Mouse (Mus musculus) layer of hippocampus, adult 9-11 months (tissue): ENCODE data around the gene Gm21988.

Source experiments
- DNase-seq: peaks from one replicate; pipeline ENCODE4 v3.0.0; 2022

The Gm21988 gene

GRCm38 (mm10) chr11:70215301-70215700, 24.3 kb downstream of the Gm21988 start:
- no peak for DNase-seq

- no peak for DNase-seq
These were observed 24.8 kb downstream of the Gm21988 start for GRCm38 (mm10) chr11:70214856-70215209.

- DNase-seq: no peak
These were observed 25.3 kb downstream of the Gm21988 start for GRCm38 (mm10) chr11:70214191-70214855.

- no peak for DNase-seq
These were observed 25.9 kb downstream of the Gm21988 start for GRCm38 (mm10) chr11:70213736-70214135.

GRCm38 (mm10) chr11:70212896-70213295, 26.7 kb downstream of the Gm21988 start:
- no peak for DNase-seq

GRCm38 (mm10) chr11:70212423-70212822, 27.2 kb downstream of the Gm21988 start, which contains the start of gene Slc16a11:
Gene Slc16a11 (plus strand): TSS chr11:70212752.
- no peak for DNase-seq

GRCm38 (mm10) chr11:70211972-70212371, 27.7 kb downstream of the Gm21988 start:
- DNase-seq: no peak

GRCm38 (mm10) chr11:70210681-70211080, 28.9 kb downstream of the Gm21988 start:
- no peak for DNase-seq

- no peak for DNase-seq
These were observed 30.7 kb downstream of the Gm21988 start for GRCm38 (mm10) chr11:70208778-70209388.

- DNase-seq: no peak
These were observed 32.3 kb downstream of the Gm21988 start for GRCm38 (mm10) chr11:70207283-70207682.

GRCm38 (mm10) chr11:70206801-70207200, 32.8 kb downstream of the Gm21988 start:
- no peak for DNase-seq

- peak; percentile 44 for DNase-seq
These were observed 37.9 kb downstream of the Gm21988 start for GRCm38 (mm10) chr11:70201691-70202090.

- DNase-seq: no peak
These were observed 39.5 kb downstream of the Gm21988 start for GRCm38 (mm10) chr11:70200036-70200608.

GRCm38 (mm10) chr11:70199107-70199506, 40.5 kb downstream of the Gm21988 start:
- DNase-seq: no peak

- DNase-seq: no peak
These were observed 41.3 kb downstream of the Gm21988 start for GRCm38 (mm10) chr11:70198332-70198731.

- DNase-seq: no peak
These were observed 46.0 kb downstream of the Gm21988 start for GRCm38 (mm10) chr11:70193354-70194285.

GRCm38 (mm10) chr11:70192157-70192556, 47.5 kb downstream of the Gm21988 start:
- no peak for DNase-seq

- DNase-seq: no peak
These were observed 48.4 kb downstream of the Gm21988 start for GRCm38 (mm10) chr11:70191188-70191587.

GRCm38 (mm10) chr11:70189319-70190134, 50.1 kb downstream of the Gm21988 start:
- DNase-seq: no peak
